In genomic region chr15:80710257-80710607, GRCm38 (mm10) we compare ENCODE assay signal across 8 mouse cellular contexts. TPM values are rescaled to one million over a fixed set of nuclear protein-coding genes. Genes with fewer than 3 reads are reported as not detected.
A peak's percentile ranks its signal among the peaks of the same experiment; 100 is the strongest.
DNase-seq lines count a peak whose midpoint lies in the region; ATAC-seq lines count a peak whose summit lies in the region.

No protein-coding gene starts in this region.

- peak overlapping the region; percentile 98 for H3K4me3 ChIP-seq in lung, embryonic 16.5 days (ENCODE audit: low read length)
- peak overlapping the region; percentile 85 for H3K4me3 ChIP-seq in forebrain, embryonic 12.5 days (replicated peaks)
- peak overlapping the region; percentile 90 for H3K4me3 ChIP-seq in limb, embryonic 12.5 days (replicated peaks)
- H3K4me3 ChIP-seq in neural tube, embryonic 15.5 days (replicated peaks), result peak overlapping the region; percentile 99

- no peak for DNase-seq in lung, postnatal 25 days (ENCODE audit: low spot score)
- DNase-seq in thymus, postnatal 36 days, result no peak
- no peak for DNase-seq in layer of hippocampus, adult 11-12 months (ENCODE audit: low spot score)
- DNase-seq in kidney, adult 18-20 months, result no peak

- no peaks in the 10 kb centered on the region for H3K36me3 ChIP-seq in lung, embryonic 16.5 days (ENCODE audit: control insufficient read depth, insufficient read depth, low read length)
- no peaks in the 10 kb centered on the region for H3K36me3 ChIP-seq in forebrain, embryonic 12.5 days (replicated peaks)
- no peaks in the 10 kb centered on the region for H3K36me3 ChIP-seq in limb, embryonic 12.5 days
- no peaks in the 10 kb centered on the region for H3K36me3 ChIP-seq in neural tube, embryonic 15.5 days

- H3K9ac ChIP-seq in lung, embryonic 16.5 days (ENCODE audit: low read length), result no peak overlapping the region
- H3K9ac ChIP-seq in forebrain, embryonic 12.5 days, result no peak overlapping the region
- no peak overlapping the region for H3K9ac ChIP-seq in limb, embryonic 12.5 days (replicated peaks)
- H3K9ac ChIP-seq in neural tube, embryonic 15.5 days (replicated peaks), result no peak overlapping the region

- H3K27ac ChIP-seq in lung, embryonic 16.5 days (ENCODE audit: low read length), result peak overlapping the region; percentile 87
- no peak overlapping the region for H3K27ac ChIP-seq in forebrain, embryonic 12.5 days
- no peak overlapping the region for H3K27ac ChIP-seq in limb, embryonic 12.5 days
- H3K27ac ChIP-seq in neural tube, embryonic 15.5 days (replicated peaks), result peak overlapping the region; percentile 100

- ATAC-seq in lung, embryonic 16.5 days (ENCODE audit: low read depth), result no peak
- no peak for ATAC-seq in forebrain, embryonic 12.5 days (ENCODE audit: low FRiP score)
- no peak for ATAC-seq in limb, embryonic 12.5 days (ENCODE audit: insufficient number of reproducible peaks, insufficient read depth, low FRiP score, low TSS enrichment, low read depth)
- ATAC-seq in neural tube, embryonic 15.5 days (ENCODE audit: low FRiP score), result no peak

- H3K27me3 ChIP-seq in lung, embryonic 16.5 days (ENCODE audit: control insufficient read depth, insufficient read depth, low read depth, low read length), result no peaks in the 10 kb centered on the region
- H3K27me3 ChIP-seq in forebrain, embryonic 12.5 days, result no peaks in the 10 kb centered on the region; the same call in 1 of the 2 replicates
- H3K27me3 ChIP-seq in limb, embryonic 12.5 days, result no peaks in the 10 kb centered on the region
- H3K27me3 ChIP-seq in neural tube, embryonic 15.5 days (replicated peaks), result no peaks in the 10 kb centered on the region

- no peaks in the 10 kb centered on the region for H3K9me3 ChIP-seq in lung, embryonic 16.5 days (ENCODE audit: control insufficient read depth, low read length)
- H3K9me3 ChIP-seq in forebrain, embryonic 12.5 days, result no peaks in the 10 kb centered on the region
- no peaks in the 10 kb centered on the region for H3K9me3 ChIP-seq in limb, embryonic 12.5 days
- H3K9me3 ChIP-seq in neural tube, embryonic 15.5 days (replicated peaks), result no peaks in the 10 kb centered on the region

- peaks cover 36% of the 10 kb centered on the region for H3K4me1 ChIP-seq in lung, embryonic 16.5 days (replicated peaks; ENCODE audit: control insufficient read depth, insufficient read depth, low read length)
- peaks cover 30% of the 10 kb centered on the region for H3K4me1 ChIP-seq in forebrain, embryonic 12.5 days
- peaks cover 25% of the 10 kb centered on the region for H3K4me1 ChIP-seq in limb, embryonic 12.5 days (replicated peaks)
- H3K4me1 ChIP-seq in neural tube, embryonic 15.5 days, result peaks cover 42% of the 10 kb centered on the region

- 11% methylated on average over 5 of the region's 5 CpGs for WGBS in lung, embryonic 16.5 days
- WGBS in forebrain, embryonic 12.5 days, result 14% methylated on average over 5 of the region's 5 CpGs
- 17% methylated on average over 5 of the region's 5 CpGs for WGBS in limb, embryonic 12.5 days
- WGBS in neural tube, embryonic 15.5 days, result 13% methylated on average over 5 of the region's 5 CpGs

- H3K4me2 ChIP-seq in lung, embryonic 16.5 days (ENCODE audit: low read depth, low read length), result peak overlapping the region; percentile 47
- H3K4me2 ChIP-seq in forebrain, embryonic 12.5 days, result peak overlapping the region; percentile 45
- H3K4me2 ChIP-seq in limb, embryonic 12.5 days, result peak overlapping the region; percentile 53
- peak overlapping the region; percentile 89 for H3K4me2 ChIP-seq in neural tube, embryonic 15.5 days

RNA-seq across cellular contexts. Expression of gene Tnrc6b, which starts 0.9 kb away (rescaled TPM):
- 26.7 and 30.8 TPM in 2 replicates for polyA plus RNA-seq in lung, embryonic 16.5 days (2015; fragmentation: Nextera tagmentation; extraction: Ambion mirVana)
- polyA plus RNA-seq in forebrain, embryonic 12.5 days (2016; fragmentation: Nextera tagmentation; extraction: Ambion mirVana), result 54.3 and 62.5 TPM in 2 replicates
- polyA plus RNA-seq in limb, embryonic 12.5 days (2016; fragmentation: Nextera tagmentation; extraction: Ambion mirVana), result 36.7 and 41.0 TPM in 2 replicates
- polyA plus RNA-seq in neural tube, embryonic 15.5 days (2015; fragmentation: Nextera tagmentation; extraction: Ambion mirVana), result 30.3 and 33.2 TPM in 2 replicates

RNA-seq across cellular contexts. Expression of gene Fam83f, which starts 38.6 kb away (rescaled TPM):
- polyA plus RNA-seq in lung, embryonic 16.5 days (2015; fragmentation: Nextera tagmentation; extraction: Ambion mirVana), result 1.3 and 1.5 TPM in 2 replicates
- polyA plus RNA-seq in forebrain, embryonic 12.5 days (2016; fragmentation: Nextera tagmentation; extraction: Ambion mirVana), result 0.47 and 0.54 TPM in 2 replicates
- polyA plus RNA-seq in limb, embryonic 12.5 days (2016; fragmentation: Nextera tagmentation; extraction: Ambion mirVana), result 1.3 and 1.4 TPM in 2 replicates
- polyA plus RNA-seq in neural tube, embryonic 15.5 days (2015; fragmentation: Nextera tagmentation; extraction: Ambion mirVana), result 0.23 and 2.4 TPM in 2 replicates

Comparison
In these comparisons a context has a peak if more than half of its experiments do, and no peak if none do; other contexts are left out.
1. H3K27ac ChIP-seq: peak in lung, embryonic 16.5 days (single experiment) and neural tube, embryonic 15.5 days (single experiment); none in forebrain, embryonic 12.5 days (single experiment) and limb, embryonic 12.5 days (single experiment).
2. Peak in every context shown above with its lines, with median percentiles within 50 percentile points of each other: H3K4me2 ChIP-seq and H3K4me3 ChIP-seq.